Mouse (Mus musculus) heart, embryonic 13.5 days (tissue): ENCODE data around the gene Dbil5. TPM values are rescaled to one million over a fixed set of nuclear protein-coding genes. Genes with fewer than 3 reads are reported as not detected.
"Not testable (repeated sequence)": the region's sequence is repeated elsewhere in the genome, so short reads cannot be mapped to it uniquely, and the experiment has no call there.

Experiments used
- ATAC-seq: fragments of 200-750 bp; cut with Nextera tagmentation; 2 replicates; pipeline ENCODE4 v1.8.0; 2017; ENCODE audit warnings: moderate TSS enrichment; ENCODE audit not compliant: insufficient number of reproducible peaks, low FRiP score, low TSS enrichment; ENCODE audit errors: extremely low read depth
- H3K27ac ChIP-seq: fragments of 300-500 bp; sonication (generic); replicated peaks from 2 replicates; pipeline ENCODE4 v1.5.1; 2015; ENCODE audit warnings: moderate library complexity, mild to moderate bottlenecking, inconsistent platforms
- H3K27me3 ChIP-seq: fragments of 300-500 bp; sonication (generic); replicated peaks from 2 replicates; pipeline ENCODE4 v1.6.1; 2015; ENCODE audit warnings: mild to moderate bottlenecking, inconsistent platforms
- H3K36me3 ChIP-seq: fragments of 300-500 bp; sonication (generic); 2 replicates; pipeline ENCODE4 v1.6.1; 2015; ENCODE audit warnings: mild to moderate bottlenecking, inconsistent platforms
- H3K4me1 ChIP-seq: fragments of 300-500 bp; sonication (generic); 2 replicates; pipeline ENCODE4 v1.6.1; 2015; ENCODE audit warnings: inconsistent platforms
- H3K4me2 ChIP-seq: fragments of 300-500 bp; sonication (generic); 2 replicates; pipeline ENCODE4 v1.6.1; 2015; ENCODE audit warnings: inconsistent platforms, mild to moderate bottlenecking, moderate library complexity
- H3K4me3 ChIP-seq: fragments of 300-500 bp; sonication (generic); 2 replicates; pipeline ENCODE4 v1.5.1; 2015; ENCODE audit warnings: moderate library complexity, mild to moderate bottlenecking, inconsistent platforms
- H3K9ac ChIP-seq: fragments of 300-500 bp; sonication (generic); 2 replicates; pipeline ENCODE4 v1.6.1; 2015; ENCODE audit warnings: inconsistent platforms, mild to moderate bottlenecking, moderate library complexity
- H3K9me3 ChIP-seq: fragments of 300-500 bp; sonication (generic); 2 replicates; pipeline ENCODE4 v1.6.1; 2016; ENCODE audit warnings: inconsistent platforms
- WGBS: fragments of 180-500 bp; shearing (Covaris S2); methylation state at CpG from one replicate; pipeline ENCODE4 v1.1.7; 2015; ENCODE audit warnings: mixed read lengths; 5-methylcytosine and 5-hydroxymethylcytosine counted together
- polyA plus RNA-seq: library from polyadenylated mRNA; unstranded; fragments of >200 nt; fragmentation: Nextera tagmentation; extraction: Ambion mirVana; gene quantifications from 2 replicates; pipeline ENCODE4 v1.2.1, GENCODE M21; 2015

Gene Dbil5
- polyA plus RNA-seq, 1 experiment from 2014 or later: 0.91 TPM

- Histone ChIP-seq H3K9ac (peak overlapping the region; percentile 93), H3K4me1 (peaks cover 13% of the 10 kb centered on the region), H3K27ac (peak overlapping the region; percentile 71), H3K27me3 (peaks cover 7% of the 10 kb centered on the region; the same call in 1 of the 2 replicates), H3K4me3 (peak overlapping the region; percentile 80), H3K36me3 (peaks cover 24% of the 10 kb centered on the region), H3K9me3 (no peaks in the 10 kb centered on the region), H3K4me2 (peak overlapping the region; percentile 96)
- ATAC-seq: peak; percentile 96
- WGBS: under 1% methylated on average over 86 of the region's 90 CpGs
These were observed 15.4 kb upstream of the Dbil5 start for GRCm38 (mm10) chr11:76201761-76202674.

- H3K36me3 ChIP-seq: peaks cover 69% of the 10 kb centered on the region
- peaks cover 5% of the 10 kb centered on the region; the same call in 1 of the 2 replicates for H3K27me3 ChIP-seq
- no peak for ATAC-seq
- peaks cover 10% of the 10 kb centered on the region for H3K4me1 ChIP-seq
- H3K4me2 ChIP-seq: no peak overlapping the region
- no peak overlapping the region for H3K4me3 ChIP-seq
- H3K9ac ChIP-seq: no peak overlapping the region
- 77% methylated on average over 5 of the region's 5 CpGs for WGBS
- H3K27ac ChIP-seq: no peak overlapping the region
- no peaks in the 10 kb centered on the region for H3K9me3 ChIP-seq
These were observed 10.6 kb upstream of the Dbil5 start for GRCm38 (mm10) chr11:76206793-76207192.

GRCm38 (mm10) chr11:76210228-76210985 is 7.0 kb upstream of the Dbil5 start:
- Histone ChIP-seq H3K36me3 (peaks cover 83% of the 10 kb centered on the region), H3K4me1 (peaks cover 3% of the 10 kb centered on the region; the same call in 1 of the 2 replicates), H3K27me3 (no peaks in the 10 kb centered on the region), H3K4me2 (no peak overlapping the region), H3K9me3 (no peaks in the 10 kb centered on the region), H3K4me3 (no peak overlapping the region), H3K9ac (no peak overlapping the region), H3K27ac (no peak overlapping the region)
- no peak for ATAC-seq
- 80% methylated on average over 13 of the region's 13 CpGs for WGBS

GRCm38 (mm10) chr11:76211595-76211994 is 5.8 kb upstream of the Dbil5 start:
- H3K27me3 ChIP-seq, H3K4me2 ChIP-seq, H3K27ac ChIP-seq, H3K4me3 ChIP-seq, ATAC-seq, H3K9ac ChIP-seq, H3K9me3 ChIP-seq: not testable (repeated sequence)
- peaks cover 72% of the 10 kb centered on the region for H3K36me3 ChIP-seq
- WGBS: 87% methylated on average over 5 of the region's 6 CpGs
- H3K4me1 ChIP-seq: peaks cover 14% of the 10 kb centered on the region

GRCm38 (mm10) chr11:76213841-76214240 is 3.6 kb upstream of the Dbil5 start:
- WGBS: 86% methylated on average over 5 of the region's 5 CpGs
- Histone ChIP-seq H3K4me1 (peaks cover 22% of the 10 kb centered on the region), H3K27ac (no peak overlapping the region), H3K4me2 (no peak overlapping the region), H3K36me3 (peaks cover 53% of the 10 kb centered on the region), H3K9me3 (no peaks in the 10 kb centered on the region), H3K27me3 (no peaks in the 10 kb centered on the region), H3K4me3 (no peak overlapping the region), H3K9ac (no peak overlapping the region)
- no peak for ATAC-seq

- Histone ChIP-seq H3K9ac (no peak overlapping the region), H3K9me3 (no peaks in the 10 kb centered on the region), H3K27ac (no peak overlapping the region), H3K4me1 (peaks cover 22% of the 10 kb centered on the region), H3K27me3 (no peaks in the 10 kb centered on the region), H3K4me3 (no peak overlapping the region), H3K4me2 (no peak overlapping the region), H3K36me3 (peaks cover 51% of the 10 kb centered on the region)
- ATAC-seq: no peak
- 93% methylated on average over 2 of the region's 2 CpGs for WGBS
These were observed 2.4 kb upstream of the Dbil5 start for GRCm38 (mm10) chr11:76215011-76215410.

- ATAC-seq: no peak
- Histone ChIP-seq H3K27ac (peak overlapping the region; percentile 88; the same call in 1 of the 2 replicates), H3K9ac (peak overlapping the region; percentile 93), H3K4me3 (peak overlapping the region; percentile 77), H3K9me3 (no peaks in the 10 kb centered on the region), H3K4me1 (peaks cover 20% of the 10 kb centered on the region), H3K36me3 (peaks cover 51% of the 10 kb centered on the region), H3K27me3 (no peaks in the 10 kb centered on the region), H3K4me2 (peak overlapping the region; percentile 78)
- WGBS: 88% methylated on average over 5 of the region's 5 CpGs
These were observed 1.3 kb upstream of the Dbil5 start for GRCm38 (mm10) chr11:76216049-76216540.

- WGBS: 3% methylated on average over 33 of the region's 33 CpGs
- H3K4me2 ChIP-seq: peak overlapping the region; percentile 78
- peak overlapping the region; percentile 77 for H3K4me3 ChIP-seq
- peaks cover 21% of the 10 kb centered on the region for H3K4me1 ChIP-seq
- peak overlapping the region; percentile 93 for H3K9ac ChIP-seq
- peaks cover 52% of the 10 kb centered on the region for H3K36me3 ChIP-seq
- no peaks in the 10 kb centered on the region for H3K9me3 ChIP-seq
- H3K27me3 ChIP-seq: no peaks in the 10 kb centered on the region
- ATAC-seq: no peak
- peak overlapping the region; percentile 88 for H3K27ac ChIP-seq
These were observed 573 bp upstream of the Dbil5 start for GRCm38 (mm10) chr11:76216681-76217389.

- H3K27me3 ChIP-seq: no peaks in the 10 kb centered on the region
- H3K27ac ChIP-seq: no peak overlapping the region
- ATAC-seq: no peak
- 84% methylated on average over 5 of the region's 5 CpGs for WGBS
- no peak overlapping the region for H3K4me2 ChIP-seq
- no peak overlapping the region for H3K4me3 ChIP-seq
- no peak overlapping the region for H3K9ac ChIP-seq
- H3K36me3 ChIP-seq: peaks cover 70% of the 10 kb centered on the region
- 0 out of 2 replicates have a peak, but pooled peaks cover 3% of the 10 kb centered on the region for H3K4me1 ChIP-seq
- no peaks in the 10 kb centered on the region for H3K9me3 ChIP-seq
These were observed 7.2 kb downstream of the Dbil5 start for GRCm38 (mm10) chr11:76224631-76225030.

GRCm38 (mm10) chr11:76225051-76225450 is 7.6 kb downstream of the Dbil5 start:
- Histone ChIP-seq H3K27me3 (no peaks in the 10 kb centered on the region), H3K4me1 (0 out of 2 replicates have a peak, but pooled peaks cover 3% of the 10 kb centered on the region), H3K27ac (no peak overlapping the region), H3K9me3 (no peaks in the 10 kb centered on the region), H3K4me2 (no peak overlapping the region), H3K9ac (no peak overlapping the region), H3K36me3 (peaks cover 68% of the 10 kb centered on the region), H3K4me3 (no peak overlapping the region)
- ATAC-seq: no peak

GRCm38 (mm10) chr11:76236136-76236535 is 18.7 kb downstream of the Dbil5 start:
- H3K4me1 ChIP-seq: no peaks in the 10 kb centered on the region
- H3K9me3 ChIP-seq: no peaks in the 10 kb centered on the region
- peaks cover 88% of the 10 kb centered on the region for H3K36me3 ChIP-seq
- no peak for ATAC-seq
- no peak overlapping the region for H3K4me3 ChIP-seq
- 89% methylated on average over 3 of the region's 3 CpGs for WGBS
- no peaks in the 10 kb centered on the region for H3K27me3 ChIP-seq
- no peak overlapping the region for H3K4me2 ChIP-seq
- no peak overlapping the region for H3K9ac ChIP-seq
- no peak overlapping the region for H3K27ac ChIP-seq
